Mouse (Mus musculus): ENCODE measurements around the gene Laptm5. TPM values are rescaled to one million over a fixed set of nuclear protein-coding genes. Genes with fewer than 3 reads are reported as not detected.

Laptm5 gene
- polyA plus RNA-seq, 1 experiment, result 18.9 TPM

- H3K4me3 ChIP-seq (replicated peaks; ENCODE audit: insufficient read depth, low read depth, low read length), result no peak overlapping the region
- H3K27me3 ChIP-seq (ENCODE audit: control insufficient read depth, insufficient read depth, low read length), result no peaks in the 10 kb centered on the region
- DNase-seq, result no peak
- no peak for TF ChIP-seq POLR2A (IDR thresholded peaks at IDR 0.05; ENCODE audit: borderline replicate concordance, insufficient read depth, low read length)
- no peak for TF ChIP-seq CTCF (IDR thresholded peaks at IDR 0.05; ENCODE audit: borderline replicate concordance, insufficient read depth, low read depth, low read length)
- no peak overlapping the region for H3K27ac ChIP-seq (ENCODE audit: insufficient read depth, low read length)
- no peaks in the 10 kb centered on the region for H3K4me1 ChIP-seq (ENCODE audit: control insufficient read depth, insufficient read depth, low read length)
- 91% methylated on average over 7 of the region's 7 CpGs for WGBS
Observed at GRCm38 (mm10) chr4:130916639-130917038, 3.7 kb downstream of the Laptm5 start.

GRCm38 (mm10) chr4:130917564-130917963 is 4.6 kb downstream of the Laptm5 start:
- no peak for DNase-seq
- no peak overlapping the region for H3K27ac ChIP-seq (ENCODE audit: insufficient read depth, low read length)
- H3K4me1 ChIP-seq (ENCODE audit: control insufficient read depth, insufficient read depth, low read length), result no peaks in the 10 kb centered on the region
- no peak overlapping the region for H3K4me3 ChIP-seq (replicated peaks; ENCODE audit: insufficient read depth, low read depth, low read length)
- WGBS, result 91% methylated on average over 4 of the region's 4 CpGs
- TF ChIP-seq CTCF (IDR thresholded peaks at IDR 0.05; ENCODE audit: borderline replicate concordance, insufficient read depth, low read depth, low read length) (no peak), POLR2A (IDR thresholded peaks at IDR 0.05; ENCODE audit: borderline replicate concordance, insufficient read depth, low read length) (no peak)
- H3K27me3 ChIP-seq (ENCODE audit: control insufficient read depth, insufficient read depth, low read length), result no peaks in the 10 kb centered on the region

GRCm38 (mm10) chr4:130918805-130919749 is 6.2 kb downstream of the Laptm5 start:
- no peaks in the 10 kb centered on the region for H3K27me3 ChIP-seq (ENCODE audit: control insufficient read depth, insufficient read depth, low read length)
- no peak overlapping the region for H3K4me3 ChIP-seq (replicated peaks; ENCODE audit: insufficient read depth, low read depth, low read length)
- H3K4me1 ChIP-seq (ENCODE audit: control insufficient read depth, insufficient read depth, low read length), result no peaks in the 10 kb centered on the region
- no peak overlapping the region for H3K27ac ChIP-seq (ENCODE audit: insufficient read depth, low read length)
- TF ChIP-seq CTCF (IDR thresholded peaks at IDR 0.05; ENCODE audit: borderline replicate concordance, insufficient read depth, low read depth, low read length), result no peak
- TF ChIP-seq POLR2A (IDR thresholded peaks at IDR 0.05; ENCODE audit: borderline replicate concordance, insufficient read depth, low read length), result no peak
- WGBS, result 71% methylated on average over 10 of the region's 10 CpGs
- DNase-seq, result no peak

- TF ChIP-seq POLR2A (IDR thresholded peaks at IDR 0.05; ENCODE audit: borderline replicate concordance, insufficient read depth, low read length) (no peak), CTCF (IDR thresholded peaks at IDR 0.05; ENCODE audit: borderline replicate concordance, insufficient read depth, low read depth, low read length) (no peak)
- WGBS, result 35% methylated on average over 9 of the region's 9 CpGs
- Histone ChIP-seq H3K4me1 (ENCODE audit: control insufficient read depth, insufficient read depth, low read length) (no peaks in the 10 kb centered on the region), H3K27ac (ENCODE audit: insufficient read depth, low read length) (no peak overlapping the region), H3K27me3 (ENCODE audit: control insufficient read depth, insufficient read depth, low read length) (no peaks in the 10 kb centered on the region), H3K4me3 (replicated peaks; ENCODE audit: insufficient read depth, low read depth, low read length) (no peak overlapping the region)
- DNase-seq, result no peak
Observed at GRCm38 (mm10) chr4:130919750-130920356, 6.9 kb downstream of the Laptm5 start.

GRCm38 (mm10) chr4:130920951-130921693 is 8.2 kb downstream of the Laptm5 start:
- H3K4me1 ChIP-seq (ENCODE audit: control insufficient read depth, insufficient read depth, low read length), result no peaks in the 10 kb centered on the region
- H3K27ac ChIP-seq (ENCODE audit: insufficient read depth, low read length), result no peak overlapping the region
- H3K4me3 ChIP-seq (replicated peaks; ENCODE audit: insufficient read depth, low read depth, low read length), result no peak overlapping the region
- DNase-seq, result no peak
- no peaks in the 10 kb centered on the region for H3K27me3 ChIP-seq (ENCODE audit: control insufficient read depth, insufficient read depth, low read length)
- no peak for TF ChIP-seq POLR2A (IDR thresholded peaks at IDR 0.05; ENCODE audit: borderline replicate concordance, insufficient read depth, low read length)
- no peak for TF ChIP-seq CTCF (IDR thresholded peaks at IDR 0.05; ENCODE audit: borderline replicate concordance, insufficient read depth, low read depth, low read length)
- 45% methylated on average over 12 of the region's 12 CpGs for WGBS

GRCm38 (mm10) chr4:130921986-130922385 is 9.1 kb downstream of the Laptm5 start:
- Histone ChIP-seq H3K27me3 (ENCODE audit: control insufficient read depth, insufficient read depth, low read length) (no peaks in the 10 kb centered on the region), H3K4me3 (replicated peaks; ENCODE audit: insufficient read depth, low read depth, low read length) (no peak overlapping the region), H3K4me1 (ENCODE audit: control insufficient read depth, insufficient read depth, low read length) (no peaks in the 10 kb centered on the region), H3K27ac (ENCODE audit: insufficient read depth, low read length) (no peak overlapping the region)
- 60% methylated on average over 10 of the region's 10 CpGs for whole genome bisulfite sequencing
- TF ChIP-seq CTCF (IDR thresholded peaks at IDR 0.05; ENCODE audit: borderline replicate concordance, insufficient read depth, low read depth, low read length), result no peak
- no peak for TF ChIP-seq POLR2A (IDR thresholded peaks at IDR 0.05; ENCODE audit: borderline replicate concordance, insufficient read depth, low read length)
- no peak for DNase-seq

GRCm38 (mm10) chr4:130926274-130926673 is 13.3 kb downstream of the Laptm5 start:
- no peaks in the 10 kb centered on the region for H3K4me1 ChIP-seq (ENCODE audit: control insufficient read depth, insufficient read depth, low read length)
- DNase-seq, result no peak
- H3K27ac ChIP-seq (ENCODE audit: insufficient read depth, low read length), result no peak overlapping the region
- no peak overlapping the region for H3K4me3 ChIP-seq (replicated peaks; ENCODE audit: insufficient read depth, low read depth, low read length)
- TF ChIP-seq POLR2A (IDR thresholded peaks at IDR 0.05; ENCODE audit: borderline replicate concordance, insufficient read depth, low read length), result no peak
- WGBS, result 56% methylated on average over 6 of the region's 6 CpGs
- no peaks in the 10 kb centered on the region for H3K27me3 ChIP-seq (ENCODE audit: control insufficient read depth, insufficient read depth, low read length)

All from cerebellum, adult 2 months (tissue).